Mouse (Mus musculus) neural tube, embryonic 15.5 days (tissue): Measurements from ENCODE around the gene Alx3. TPM values are rescaled to one million over a fixed set of nuclear protein-coding genes. Genes with fewer than 3 reads are reported as not detected.
A peak's percentile ranks its signal among the peaks of the same experiment; 100 is the strongest.

Experiments used
- ATAC-seq: fragments of 200-750 bp; cut with Nextera tagmentation; 2 replicates; pipeline ENCODE4 v1.8.0; 2017; ENCODE audit warnings: mild to moderate bottlenecking, moderate TSS enrichment, moderate library complexity; ENCODE audit not compliant: low FRiP score
- H3K27ac ChIP-seq: fragments of 300-500 bp; sonication (generic); replicated peaks from 2 replicates; pipeline ENCODE4 v1.5.1; 2015; ENCODE audit warnings: mild to moderate bottlenecking, inconsistent platforms
- H3K27me3 ChIP-seq: fragments of 300-500 bp; sonication (generic); replicated peaks from 2 replicates; pipeline ENCODE4 v1.6.1; 2015; ENCODE audit warnings: inconsistent platforms
- H3K36me3 ChIP-seq: fragments of 300-500 bp; sonication (generic); 2 replicates; pipeline ENCODE4 v1.6.1; 2015; ENCODE audit warnings: inconsistent platforms
- H3K4me1 ChIP-seq: fragments of 300-500 bp; sonication (generic); 2 replicates; pipeline ENCODE4 v1.6.1; 2015; ENCODE audit warnings: inconsistent platforms
- H3K4me2 ChIP-seq: fragments of 300-500 bp; sonication (generic); 2 replicates; pipeline ENCODE4 v1.6.1; 2015; ENCODE audit warnings: inconsistent platforms, mild to moderate bottlenecking, moderate library complexity
- H3K4me3 ChIP-seq: fragments of 300-500 bp; sonication (generic); replicated peaks from 2 replicates; pipeline ENCODE4 v1.5.1; 2015; ENCODE audit warnings: mild to moderate bottlenecking, inconsistent platforms
- H3K9ac ChIP-seq: fragments of 300-500 bp; sonication (generic); replicated peaks from 2 replicates; pipeline ENCODE4 v1.6.1; 2015; ENCODE audit warnings: mild to moderate bottlenecking, inconsistent platforms
- H3K9me3 ChIP-seq: fragments of 300-500 bp; sonication (generic); replicated peaks from 2 replicates; pipeline ENCODE4 v1.6.1; 2016; ENCODE audit warnings: inconsistent platforms
- WGBS: fragments of 180-500 bp; shearing (Covaris S2); methylation state at CpG from one replicate; pipeline ENCODE4 v1.1.7; 2015; ENCODE audit warnings: mixed read lengths; 5-methylcytosine and 5-hydroxymethylcytosine counted together
- polyA plus RNA-seq: library from polyadenylated mRNA; unstranded; fragments of >200 nt; fragmentation: Nextera tagmentation; extraction: Ambion mirVana; gene quantifications from 2 replicates; pipeline ENCODE4 v1.2.1, GENCODE M21; 2015

The Alx3 gene
- polyA plus RNA-seq, 1 experiment from 2014 or later = not detected

DNA sequence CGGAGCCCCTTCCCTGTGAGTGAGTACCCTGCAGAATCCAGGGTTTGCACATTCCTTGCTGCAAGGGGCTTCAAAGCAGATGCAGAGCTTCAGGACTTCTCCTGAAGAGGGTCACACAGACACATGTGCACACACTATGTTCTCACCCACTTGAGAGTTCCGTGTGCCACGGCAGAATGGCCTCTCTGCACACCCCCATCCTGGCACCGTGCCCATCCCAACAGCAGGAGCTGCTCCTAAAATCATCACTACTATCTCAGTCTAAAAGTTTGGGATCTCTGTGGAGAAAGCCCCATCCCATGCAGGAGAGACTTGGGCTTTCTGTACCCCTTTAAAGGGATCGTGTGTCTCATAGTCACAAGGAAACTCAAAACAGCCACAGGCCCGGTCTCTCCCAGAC is 8.3 kb upstream of the Alx3 start:
- no peak overlapping the region for H3K27ac ChIP-seq
- no peak overlapping the region for H3K4me2 ChIP-seq
- 80% methylated on average over 6 of the region's 6 CpGs for WGBS
- H3K9ac ChIP-seq = no peak overlapping the region
- H3K4me1 ChIP-seq = peaks cover 10% of the 10 kb centered on the region
- H3K27me3 ChIP-seq = peaks cover 84% of the 10 kb centered on the region
- no peaks in the 10 kb centered on the region for H3K36me3 ChIP-seq
- H3K4me3 ChIP-seq = no peak overlapping the region
- no peak for ATAC-seq
- no peaks in the 10 kb centered on the region for H3K9me3 ChIP-seq

DNA sequence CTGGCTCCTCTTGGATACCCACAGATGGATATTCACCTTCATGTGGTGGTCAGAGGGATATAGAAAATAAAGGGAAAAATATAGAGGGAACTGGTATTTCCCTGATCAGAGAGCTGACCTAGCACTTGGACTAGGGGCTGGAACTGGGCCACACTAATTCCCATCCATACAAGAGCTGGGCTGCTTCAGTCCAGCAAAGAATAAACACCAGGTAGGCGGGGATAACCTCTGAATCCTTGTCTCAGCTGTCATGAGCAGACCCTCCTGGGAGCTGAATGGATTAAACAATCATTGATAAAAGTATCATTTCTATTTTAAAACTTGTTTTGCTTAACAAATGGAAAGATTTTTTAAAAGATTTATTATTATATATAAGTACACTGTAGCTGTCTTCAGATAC is 3.2 kb upstream of the Alx3 start:
- WGBS = 66% methylated on average over 1 of the region's 1 CpGs
- no peak overlapping the region for H3K27ac ChIP-seq

DNA sequence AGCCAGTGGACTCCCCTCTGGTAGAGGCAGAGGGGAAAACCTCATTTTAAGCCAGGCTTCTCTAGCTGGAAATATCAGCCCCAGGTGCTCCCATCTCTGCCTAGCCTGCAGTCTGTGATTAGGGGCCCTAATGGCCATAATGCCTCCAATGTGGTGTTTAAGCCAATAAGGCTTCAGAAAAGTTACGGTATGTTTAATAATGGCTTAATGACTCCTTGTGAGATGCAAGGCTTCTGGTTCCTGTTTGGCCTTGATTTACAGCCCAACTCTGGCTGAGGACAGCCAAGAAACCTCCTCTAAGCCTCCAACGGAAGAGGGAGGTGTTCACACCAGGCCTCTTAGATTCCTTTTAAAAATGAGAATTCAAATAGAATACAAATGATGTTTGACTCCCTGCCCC is 1.2 kb upstream of the Alx3 start:
- H3K4me1 ChIP-seq = peaks cover 18% of the 10 kb centered on the region
- no peak overlapping the region for H3K4me2 ChIP-seq
- no peaks in the 10 kb centered on the region for H3K9me3 ChIP-seq
- H3K4me3 ChIP-seq = no peak overlapping the region
- H3K9ac ChIP-seq = no peak overlapping the region
- H3K36me3 ChIP-seq = no peaks in the 10 kb centered on the region
- peaks cover 75% of the 10 kb centered on the region for H3K27me3 ChIP-seq
- no peak overlapping the region for H3K27ac ChIP-seq
- no peak for ATAC-seq
- WGBS = 18% methylated on average over 2 of the region's 2 CpGs

More for the DNA sequence above, 3.2 kb upstream of the Alx3 start:
- peaks cover 81% of the 10 kb centered on the region for H3K27me3 ChIP-seq
- no peaks in the 10 kb centered on the region for H3K36me3 ChIP-seq
- no peak for ATAC-seq
- H3K4me1 ChIP-seq = peaks cover 16% of the 10 kb centered on the region
- H3K4me3 ChIP-seq = no peak overlapping the region
- H3K9me3 ChIP-seq = no peaks in the 10 kb centered on the region
- H3K4me2 ChIP-seq = no peak overlapping the region
- H3K9ac ChIP-seq = no peak overlapping the region

DNA sequence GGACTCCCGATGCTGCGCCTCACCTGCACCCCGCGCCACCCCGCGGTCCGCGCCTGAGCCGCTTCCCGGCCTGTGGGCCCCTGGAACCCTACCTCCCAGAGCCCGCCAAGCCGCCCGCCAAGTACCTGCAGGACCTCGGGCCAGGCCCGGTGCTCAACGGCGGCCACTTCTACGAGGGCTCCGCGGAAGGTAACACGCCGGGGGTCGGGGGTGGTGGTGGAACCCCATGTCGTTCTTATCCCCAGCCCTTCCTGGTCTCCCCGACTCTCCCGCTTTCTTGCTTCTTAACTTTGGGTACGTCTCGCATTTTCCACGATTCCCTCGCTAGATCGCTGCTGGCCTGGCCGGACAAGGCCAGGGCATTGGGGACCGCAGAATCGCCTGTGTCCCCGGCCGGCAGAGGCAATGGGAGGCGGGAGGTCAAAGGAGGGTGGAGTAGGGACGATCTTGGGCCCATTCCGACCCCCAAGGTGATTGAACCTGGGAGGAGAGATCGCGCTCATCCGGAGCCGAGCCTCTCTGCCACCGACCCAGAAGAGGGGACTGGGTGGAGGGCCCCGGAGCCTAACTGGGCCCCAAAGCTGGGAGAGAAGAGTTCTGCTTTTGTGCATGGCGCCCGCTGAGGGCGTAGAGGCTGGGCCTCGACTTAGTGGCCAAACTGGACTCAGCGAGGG is 570 bp downstream of the Alx3 start:
- Histone ChIP-seq H3K27me3 (peaks cover 84% of the 10 kb centered on the region), H3K36me3 (no peaks in the 10 kb centered on the region), H3K9me3 (no peaks in the 10 kb centered on the region), H3K4me2 (peak overlapping the region; percentile 55), H3K9ac (no peak overlapping the region), H3K4me3 (peak overlapping the region; percentile 28), H3K4me1 (peaks cover 18% of the 10 kb centered on the region), H3K27ac (no peak overlapping the region)
- peak; percentile 28 for ATAC-seq
- WGBS = under 1% methylated on average over 50 of the region's 50 CpGs

DNA sequence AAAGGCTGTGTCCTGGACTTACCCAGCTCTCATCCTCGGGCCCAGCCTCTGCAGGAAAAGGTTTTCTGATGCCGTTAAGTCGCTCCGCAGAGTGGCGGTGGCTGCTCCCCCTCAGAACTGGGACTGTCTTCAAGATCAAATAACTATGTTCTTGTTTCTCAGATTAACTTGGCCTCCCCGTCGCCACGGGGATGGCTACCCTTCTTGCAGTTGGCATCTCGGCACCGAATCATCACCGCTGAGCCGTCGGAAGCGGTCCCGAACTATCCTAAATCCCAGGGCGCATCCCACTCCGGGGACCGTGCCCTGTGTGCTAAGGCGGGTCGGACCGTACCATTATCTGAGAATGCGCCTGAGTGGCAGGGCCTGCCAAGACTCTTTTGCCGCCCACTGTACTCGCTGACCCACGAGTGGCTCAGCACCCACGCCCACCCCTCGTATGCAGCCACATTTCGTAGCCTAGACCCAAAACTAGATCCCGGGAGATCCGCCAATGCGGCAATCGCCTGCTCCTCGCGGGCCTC is 1.2 kb downstream of the Alx3 start:
- H3K9ac ChIP-seq = no peak overlapping the region
- H3K27me3 ChIP-seq = peaks cover 86% of the 10 kb centered on the region
- WGBS = 1% methylated on average over 34 of the region's 34 CpGs
- no peak overlapping the region for H3K27ac ChIP-seq
- no peaks in the 10 kb centered on the region for H3K36me3 ChIP-seq
- H3K4me2 ChIP-seq = 0 out of 2 replicates have a peak overlapping the region, but pooled peaks have one; percentile 55
- no peak; the same call in 1 of the 2 replicates for ATAC-seq
- H3K4me3 ChIP-seq = no peak overlapping the region
- peaks cover 18% of the 10 kb centered on the region for H3K4me1 ChIP-seq
- no peaks in the 10 kb centered on the region for H3K9me3 ChIP-seq

DNA sequence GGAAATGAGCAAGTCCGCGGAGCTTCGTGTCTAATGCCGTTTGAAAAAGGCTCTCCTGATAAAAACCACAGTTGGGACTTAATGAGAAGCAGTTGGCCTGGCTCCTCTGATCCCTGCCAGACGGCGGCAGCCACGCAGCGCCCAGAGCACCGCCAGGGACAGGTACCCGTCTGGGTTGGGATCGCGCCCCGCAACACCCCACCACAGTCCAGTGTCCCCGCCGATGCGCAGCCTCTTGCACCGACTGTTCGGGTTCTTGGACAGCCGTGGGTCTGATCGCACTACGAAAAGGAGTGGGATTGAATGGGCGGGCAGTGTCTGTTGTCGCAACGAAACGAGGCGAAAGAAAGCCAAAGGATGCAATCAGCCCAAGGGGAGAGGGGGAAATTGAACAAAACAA is 1.7 kb downstream of the Alx3 start:
- H3K9me3 ChIP-seq = no peaks in the 10 kb centered on the region
- H3K27me3 ChIP-seq = peaks cover 86% of the 10 kb centered on the region
- ATAC-seq = no peak
- no peak overlapping the region for H3K27ac ChIP-seq
- WGBS = under 1% methylated on average over 26 of the region's 26 CpGs
- no peak overlapping the region for H3K4me3 ChIP-seq
- H3K4me1 ChIP-seq = peaks cover 18% of the 10 kb centered on the region
- H3K36me3 ChIP-seq = no peaks in the 10 kb centered on the region
- no peak overlapping the region for H3K4me2 ChIP-seq
- H3K9ac ChIP-seq = no peak overlapping the region

DNA sequence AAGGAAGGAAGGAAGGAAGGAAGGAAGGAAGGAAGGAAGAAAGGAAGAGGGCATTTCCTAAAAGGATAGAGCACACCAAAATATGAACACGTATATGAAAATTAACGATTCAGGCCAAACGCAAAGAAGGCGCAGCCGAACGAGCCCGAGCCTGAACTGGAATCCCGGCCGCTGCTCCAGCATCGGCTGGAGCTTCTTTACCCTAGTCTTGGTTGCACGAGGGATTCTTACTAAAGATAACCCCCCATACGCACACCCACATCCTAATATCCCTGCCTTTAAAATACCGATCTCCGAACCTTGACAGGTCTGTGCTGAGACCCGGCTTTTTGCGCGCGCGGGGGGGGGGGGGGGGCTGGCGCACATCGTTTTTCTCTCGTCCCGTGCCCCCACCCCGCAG is 2.3 kb downstream of the Alx3 start:
- 1% methylated on average over 23 of the region's 24 CpGs for WGBS

DNA sequence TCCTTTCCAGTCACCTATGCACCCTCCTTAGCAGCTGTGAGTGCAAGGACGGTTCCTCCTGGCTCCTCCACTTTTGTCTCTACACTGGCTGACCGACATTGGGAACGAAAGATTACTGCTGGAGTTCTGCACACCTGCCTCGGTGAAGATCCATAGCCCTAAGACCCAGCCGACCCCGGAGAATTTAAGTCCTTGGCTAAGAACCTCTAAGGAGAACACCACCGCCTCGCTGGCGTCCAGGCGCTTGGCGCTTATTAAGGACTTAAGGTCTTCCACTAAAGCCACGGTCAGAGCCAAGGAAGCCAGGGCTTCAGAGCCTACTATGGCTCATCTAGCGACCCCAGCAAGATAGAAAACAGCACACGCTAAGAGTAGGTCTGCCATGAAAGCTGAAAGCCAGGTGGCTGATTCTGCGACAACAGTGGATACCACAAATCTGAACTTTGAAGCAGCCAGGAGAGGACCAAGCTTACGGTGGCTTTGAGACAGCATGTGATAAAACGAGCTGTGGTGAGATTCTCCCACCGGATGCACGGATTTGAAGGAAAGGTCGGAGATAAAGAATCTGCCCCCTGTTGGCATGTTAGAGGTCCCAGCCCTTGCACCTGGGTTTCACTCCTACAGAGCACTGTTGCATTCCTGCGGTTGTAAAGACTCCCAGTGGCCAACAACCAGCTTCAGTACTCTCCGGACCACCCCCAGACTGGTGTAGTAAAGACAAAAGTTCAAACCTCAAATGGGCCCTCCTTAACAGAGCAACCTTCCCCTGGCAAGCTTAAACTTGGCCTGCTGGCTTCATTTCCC is 3.0 kb downstream of the Alx3 start:
- no peak for ATAC-seq
- no peak overlapping the region for H3K27ac ChIP-seq
- H3K9me3 ChIP-seq = no peaks in the 10 kb centered on the region
- H3K4me2 ChIP-seq = no peak overlapping the region
- peaks cover 18% of the 10 kb centered on the region for H3K4me1 ChIP-seq
- peaks cover 82% of the 10 kb centered on the region for H3K27me3 ChIP-seq
- H3K36me3 ChIP-seq = no peaks in the 10 kb centered on the region
- 5% methylated on average over 22 of the region's 22 CpGs for WGBS
- H3K9ac ChIP-seq = no peak overlapping the region
- no peak overlapping the region for H3K4me3 ChIP-seq

More for the DNA sequence above, 2.3 kb downstream of the Alx3 start:
- H3K27ac ChIP-seq = no peak overlapping the region
- H3K4me1 ChIP-seq = peaks cover 18% of the 10 kb centered on the region
- peaks cover 86% of the 10 kb centered on the region for H3K27me3 ChIP-seq
- ATAC-seq = no peak
- H3K4me2 ChIP-seq = no peak overlapping the region
- no peak overlapping the region for H3K9ac ChIP-seq
- no peak overlapping the region for H3K4me3 ChIP-seq
- no peaks in the 10 kb centered on the region for H3K36me3 ChIP-seq
- no peaks in the 10 kb centered on the region for H3K9me3 ChIP-seq

DNA sequence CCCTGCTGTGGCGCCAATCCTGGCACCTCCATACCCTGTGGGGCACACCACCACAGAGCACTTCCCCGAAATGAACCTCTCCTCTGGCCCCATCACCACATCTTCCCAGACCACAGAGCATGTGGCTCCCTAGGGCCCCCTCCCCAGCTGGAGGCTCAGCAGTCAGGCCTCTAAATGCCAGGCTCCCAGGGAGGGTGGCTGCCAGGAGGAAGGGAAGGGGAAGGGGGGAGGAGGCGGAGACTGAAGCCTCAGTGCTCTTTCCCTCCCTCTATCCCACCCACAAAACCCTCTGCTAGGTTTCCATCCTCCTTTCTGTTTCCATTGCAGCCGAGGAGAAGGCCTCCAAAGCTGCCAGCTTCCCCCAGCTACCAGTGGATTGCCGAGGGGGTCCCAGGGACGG is 5.3 kb downstream of the Alx3 start:
- H3K27ac ChIP-seq = no peak overlapping the region
- peaks cover 66% of the 10 kb centered on the region for H3K27me3 ChIP-seq
- H3K4me1 ChIP-seq = peaks cover 12% of the 10 kb centered on the region
- no peak overlapping the region for H3K9ac ChIP-seq
- ATAC-seq = no peak
- WGBS = 57% methylated on average over 6 of the region's 6 CpGs
- H3K36me3 ChIP-seq = no peaks in the 10 kb centered on the region
- H3K4me2 ChIP-seq = no peak overlapping the region
- no peak overlapping the region for H3K4me3 ChIP-seq
- no peaks in the 10 kb centered on the region for H3K9me3 ChIP-seq

DNA sequence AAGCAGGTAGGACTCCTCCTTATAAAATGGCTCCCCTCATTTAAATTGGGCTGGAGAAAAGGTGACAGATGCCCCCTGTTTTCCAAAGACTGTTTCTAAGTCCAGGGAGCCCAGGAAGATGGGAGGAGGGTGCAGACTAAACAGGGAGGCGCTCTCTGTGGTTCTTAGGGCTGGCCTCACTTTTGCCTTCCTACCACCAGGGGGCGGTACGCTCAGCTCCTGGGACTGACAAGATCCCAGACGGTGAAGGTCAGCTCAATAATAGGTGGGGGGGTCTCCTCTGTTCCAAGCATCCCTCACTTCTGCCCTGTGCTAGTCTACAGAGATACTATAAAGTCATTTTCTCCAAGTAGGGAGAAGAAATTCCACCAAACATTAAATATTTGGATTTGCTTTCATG is 10.5 kb downstream of the Alx3 start:
- Histone ChIP-seq H3K4me1 (no peaks in the 10 kb centered on the region), H3K4me2 (no peak overlapping the region), H3K27me3 (peaks cover 24% of the 10 kb centered on the region), H3K27ac (no peak overlapping the region), H3K4me3 (no peak overlapping the region), H3K9ac (no peak overlapping the region), H3K36me3 (0 out of 2 replicates have a peak, but pooled peaks cover under 1% of the 10 kb centered on the region), H3K9me3 (no peaks in the 10 kb centered on the region)
- ATAC-seq = no peak
- 7% methylated on average over 4 of the region's 4 CpGs for WGBS

DNA sequence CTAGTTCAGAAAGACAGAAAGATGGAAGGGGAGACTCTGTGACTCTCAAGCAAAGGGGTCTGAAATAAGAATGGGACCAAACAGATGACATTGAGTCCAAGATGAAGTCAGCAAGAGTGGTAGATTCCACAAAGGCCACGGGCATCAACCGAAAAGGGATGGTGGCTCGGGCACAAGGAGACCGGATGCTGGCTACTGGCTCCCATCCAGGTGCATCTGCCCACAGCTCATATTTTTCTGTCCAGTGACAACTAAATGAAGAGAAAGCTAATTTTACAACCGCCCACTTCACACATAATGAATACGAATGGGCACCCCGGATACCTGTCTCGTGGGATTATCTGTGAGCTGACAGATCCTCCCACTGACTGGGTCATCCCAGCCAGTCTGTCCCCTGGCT is 12.4 kb downstream of the Alx3 start:
- H3K36me3 ChIP-seq = peaks cover 19% of the 10 kb centered on the region
- ATAC-seq = no peak
- no peaks in the 10 kb centered on the region for H3K9me3 ChIP-seq
- H3K27me3 ChIP-seq = peaks cover 9% of the 10 kb centered on the region; the same call in 1 of the 2 replicates
- WGBS = 70% methylated on average over 8 of the region's 8 CpGs
- H3K4me3 ChIP-seq = no peak overlapping the region
- H3K9ac ChIP-seq = no peak overlapping the region
- H3K4me1 ChIP-seq = no peaks in the 10 kb centered on the region
- no peak overlapping the region for H3K27ac ChIP-seq
- H3K4me2 ChIP-seq = no peak overlapping the region

DNA sequence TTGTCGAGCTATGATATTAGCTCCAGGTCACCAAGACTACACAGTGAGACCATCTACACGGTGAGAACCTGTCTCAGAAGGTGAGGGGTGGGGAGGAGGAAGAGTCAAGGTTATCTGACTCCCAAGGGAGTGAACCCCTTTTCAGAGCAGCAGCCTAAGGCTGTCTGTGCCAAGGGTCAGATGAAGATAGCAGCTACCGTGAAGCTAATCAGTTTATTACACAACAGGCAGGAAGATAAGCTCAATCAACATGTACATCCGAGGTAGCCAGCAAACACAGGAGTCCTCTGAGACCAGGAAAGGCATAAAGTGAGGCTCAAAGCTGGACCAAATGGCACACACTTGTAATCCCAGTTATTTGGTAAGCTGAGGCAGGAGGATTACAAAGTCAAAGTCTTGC is 14.0 kb downstream of the Alx3 start:
- H3K4me2 ChIP-seq = no peak overlapping the region
- H3K9me3 ChIP-seq = no peaks in the 10 kb centered on the region
- peaks cover 34% of the 10 kb centered on the region for H3K36me3 ChIP-seq
- ATAC-seq = no peak
- 73% methylated on average over 4 of the region's 4 CpGs for WGBS
- H3K27ac ChIP-seq = no peak overlapping the region
- H3K4me1 ChIP-seq = 0 out of 2 replicates have a peak, but pooled peaks cover 4% of the 10 kb centered on the region
- no peak overlapping the region for H3K4me3 ChIP-seq
- H3K27me3 ChIP-seq = peaks cover 6% of the 10 kb centered on the region; the same call in 1 of the 2 replicates
- no peak overlapping the region for H3K9ac ChIP-seq
